Mouse (Mus musculus) testis, adult 2 months (tissue): ENCODE measurements at regions not wholly inside any gene's neighbourhood (a gene's known extent, or its start where the extent isn't known, plus 50 kb on each side); places are given as distances from the start of the nearest gene placed in this dataset.

Experiments used
- CTCF ChIP-seq: fragments of 200-500 bp; IDR thresholded peaks from 2 replicates; pipeline ENCODE4 v1.5.1; 2012; ENCODE audit warnings: low read depth, mild to moderate bottlenecking, inconsistent platforms, low read length, moderate library complexity; ENCODE audit not compliant: control insufficient read depth, insufficient read depth, insufficient replicate concordance
- POLR2A ChIP-seq: fragments of 200-500 bp; IDR thresholded peaks from 2 replicates; pipeline ENCODE4 v1.6.1; 2012; ENCODE audit warnings: low read depth, mild to moderate bottlenecking, inconsistent platforms, low read length, moderate library complexity; ENCODE audit not compliant: control insufficient read depth

- TF ChIP-seq CTCF (no peak), POLR2A (no peak)
Measured at GRCm38 (mm10) chr12:26046991-26047390, 368.1 kb downstream of the Rnf144a start.
